Mouse (Mus musculus): ENCODE data around the gene Dst.

DNA sequence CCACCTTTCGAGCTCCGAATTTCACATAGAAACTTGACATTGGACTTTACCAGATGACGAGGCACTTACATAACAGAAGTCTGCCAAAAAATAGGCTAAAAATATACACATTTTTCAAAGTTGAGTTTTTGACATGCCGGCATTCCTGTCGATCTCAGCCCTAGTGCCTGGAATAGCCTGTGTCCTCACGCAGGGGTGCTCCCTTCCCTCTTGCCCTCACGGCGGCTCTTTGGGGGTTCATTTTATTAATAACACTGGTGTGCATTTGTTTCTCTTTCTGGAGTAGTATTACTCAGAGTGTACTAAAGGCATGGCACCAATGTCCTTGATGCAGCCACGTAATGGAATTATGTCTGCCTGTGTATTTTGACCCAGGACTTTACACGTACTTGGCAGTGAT lies 146.9 kb downstream of the Dst start:
- TF ChIP-seq CTCF (IDR thresholded peaks at IDR 0.05; ENCODE audit: control insufficient read depth, insufficient read depth, low read length) (no peak), POLR2A (IDR thresholded peaks at IDR 0.05; ENCODE audit: borderline replicate concordance, control insufficient read depth, low read depth, low read length) (no peak)
